Mouse (Mus musculus) brain, embryonic 14.5 days (tissue): Measurements from ENCODE around the gene Ankrd7. TPM values are rescaled to one million over a fixed set of nuclear protein-coding genes. Genes with fewer than 3 reads are reported as not detected.

Source experiments
- DNase-seq: peaks from one replicate; pipeline ENCODE4 v3.0.0-alpha.2; 2011; ENCODE audit warnings: low read depth
- CTCF ChIP-seq: fragments of 200-500 bp; IDR thresholded peaks from 2 replicates; pipeline ENCODE4 v1.5.1; 2012; ENCODE audit warnings: inconsistent platforms, mild to moderate bottlenecking, moderate library complexity, borderline replicate concordance; ENCODE audit not compliant: insufficient read depth, insufficient read length; ENCODE audit errors: extremely low read depth
- POLR2A ChIP-seq: fragments of 200-500 bp; IDR thresholded peaks from 2 replicates; pipeline ENCODE4 v1.6.1; 2012; ENCODE audit warnings: mild to moderate bottlenecking, inconsistent platforms, borderline replicate concordance; ENCODE audit not compliant: poor library complexity, insufficient read depth, insufficient read length, severe bottlenecking; ENCODE audit errors: extremely low read depth
- polyA plus RNA-seq: library from polyadenylated mRNA; depleted of rRNA; stranded (reverse); fragments of >200 nt; gene quantifications from 2 replicates; pipeline ENCODE4 v1.2.3, GENCODE M21; 2012; rRNA removed

Ankrd7 gene
- polyA plus RNA-seq, 1 experiment = not detected

GRCm38 (mm10) chr6:18913179-18913578 lies 47.1 kb downstream of the Ankrd7 start:
- TF ChIP-seq CTCF (no peak), POLR2A (no peak)
- DNase-seq = peak; percentile 55

GRCm38 (mm10) chr6:18916021-18916420 lies 49.9 kb downstream of the Ankrd7 start:
- peak; percentile 87 for DNase-seq

GRCm38 (mm10) chr6:18916471-18916870 lies 50.4 kb downstream of the Ankrd7 start:
- no peak for DNase-seq
- TF ChIP-seq POLR2A = no peak

More at GRCm38 (mm10) chr6:18916021-18916420, 49.9 kb downstream of the Ankrd7 start:
- TF ChIP-seq CTCF (no peak), POLR2A (no peak)

Other genes starting within 250 kb of the Ankrd7 start
- gene Lsm8, start 17.7 kb upstream of the Ankrd7 start, polyA plus RNA-seq = 75.8 and 133 TPM in 2 replicates